Mouse (Mus musculus): ENCODE results near the gene Marveld2.
A peak's percentile ranks its signal among the peaks of the same experiment; 100 is the strongest.

Gene Marveld2

GRCm38 (mm10) chr13:100616181-100617087 lies at the start of gene Marveld2:
TSS of gene Marveld2 (minus strand) at chr13:100616971.
- DNase-seq (ENCODE audit: low spot score): no peak

GRCm38 (mm10) chr13:100659864-100660456 lies 43.2 kb upstream of the Marveld2 start:
- DNase-seq (ENCODE audit: low spot score): peak; percentile 85

DNA sequence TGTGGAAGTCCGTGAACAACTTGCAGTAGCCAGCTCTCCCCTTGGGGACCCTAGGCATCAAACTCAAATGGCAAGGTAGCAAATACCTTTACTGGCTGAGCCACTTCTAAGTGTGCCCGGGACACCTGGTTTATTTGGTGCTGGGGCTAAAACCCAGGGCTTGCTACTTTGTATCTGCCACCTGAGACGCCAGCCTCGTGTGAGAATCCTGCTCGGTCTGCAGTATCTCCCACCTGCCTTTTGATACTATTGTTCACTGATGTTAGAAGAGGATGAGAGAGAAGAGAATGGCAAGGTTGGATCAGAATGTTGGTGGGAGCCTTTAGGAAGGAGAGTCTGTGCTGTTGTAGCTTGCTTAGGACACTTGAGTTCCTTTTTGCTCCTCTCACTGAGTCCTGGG lies 41.3 kb upstream of the Marveld2 start:
- no peak for DNase-seq (ENCODE audit: low spot score)

DNA sequence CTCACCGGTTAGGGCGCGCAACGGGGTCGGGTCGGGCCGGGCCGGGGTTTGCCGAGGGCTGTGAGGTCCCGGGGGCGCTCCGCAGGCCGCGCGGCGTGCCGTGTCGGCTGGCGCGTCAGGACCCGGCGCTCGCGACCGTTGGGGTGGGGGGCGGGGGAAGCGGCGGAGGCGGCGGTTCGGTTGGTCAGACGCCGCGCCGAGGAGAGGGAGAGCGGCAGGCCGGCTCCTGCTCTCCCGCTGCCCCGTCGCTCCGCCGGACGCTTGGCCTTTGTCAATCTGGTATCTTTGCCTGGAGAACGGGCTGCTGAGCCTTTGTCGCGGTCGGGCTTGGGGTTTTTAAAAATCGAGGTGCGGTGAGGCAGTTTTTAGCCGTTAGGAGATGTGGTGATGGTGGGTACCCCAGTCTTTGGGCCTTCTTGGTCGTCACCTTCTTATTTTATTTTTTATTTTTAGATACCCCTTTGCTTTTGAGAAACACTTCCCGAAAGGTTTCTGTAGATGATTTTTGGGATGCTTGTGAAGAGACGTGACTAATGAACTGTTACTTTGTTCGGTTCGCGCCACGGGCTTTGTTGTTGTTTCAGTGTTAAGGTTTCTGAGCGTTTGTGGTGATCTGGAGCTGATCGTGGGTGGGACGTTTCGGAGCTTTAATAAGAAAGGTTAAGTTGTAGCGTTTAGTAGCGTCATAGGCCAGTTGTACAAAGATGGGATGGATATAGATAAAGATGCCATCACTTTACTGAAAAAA lies 34.8 kb upstream of the Marveld2 start, which contains the start of gene Taf9:
Gene Taf9 (plus strand): TSS at position 141 of the 748 bp plus-strand sequence.
- no peak for DNase-seq (ENCODE audit: low spot score)

DNA sequence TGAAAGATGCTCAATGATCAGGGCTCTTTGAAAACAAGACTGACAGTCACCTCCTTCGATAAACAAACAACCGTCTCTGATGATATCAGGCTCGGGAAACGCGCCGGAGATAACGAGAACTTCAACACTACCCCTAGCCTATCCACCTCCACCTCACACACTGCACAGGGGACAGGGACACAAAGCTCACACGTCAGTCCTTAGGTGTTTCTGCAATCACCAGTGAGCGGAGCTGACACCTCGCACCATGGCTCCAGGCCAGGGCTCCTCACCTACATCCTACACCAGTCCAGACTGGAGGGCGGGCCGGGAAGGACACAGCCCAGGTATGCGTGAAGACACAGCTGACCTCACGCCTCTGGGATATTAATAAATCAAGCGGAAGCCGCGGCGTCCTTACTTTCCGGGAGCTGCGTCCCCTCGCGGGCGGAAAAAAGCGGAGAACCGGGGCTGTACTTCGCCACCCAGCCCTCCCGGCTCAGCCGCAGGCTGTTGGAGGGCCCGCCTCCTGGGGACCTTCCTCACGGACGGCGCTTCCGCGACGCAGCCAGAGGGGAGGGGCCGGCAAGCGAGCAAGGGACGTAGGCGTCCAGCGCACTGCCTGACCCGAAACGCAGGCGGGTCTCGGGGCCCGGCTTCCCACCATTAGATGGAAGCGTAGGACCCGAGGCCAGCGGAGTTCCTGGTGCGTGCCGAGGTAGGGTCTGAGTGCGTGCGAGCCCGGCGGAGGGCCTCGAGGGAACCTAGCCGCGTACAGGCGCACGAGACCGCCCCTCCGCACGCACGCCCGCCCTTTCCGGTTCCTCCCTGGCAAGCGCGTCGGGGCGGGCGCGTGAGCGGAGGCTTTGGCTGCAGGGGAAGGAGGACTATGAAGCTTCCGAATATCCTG lies 34.0 kb upstream of the Marveld2 start, which contains the start of the genes Ak6 and Rad17:
Gene Ak6 (plus strand): TSS at position 430 of the 889 bp plus-strand sequence.
Gene Rad17 (minus strand): TSS at position 502 of the 889 bp plus-strand sequence.
- peak; percentile 98 for DNase-seq (ENCODE audit: low spot score)

DNA sequence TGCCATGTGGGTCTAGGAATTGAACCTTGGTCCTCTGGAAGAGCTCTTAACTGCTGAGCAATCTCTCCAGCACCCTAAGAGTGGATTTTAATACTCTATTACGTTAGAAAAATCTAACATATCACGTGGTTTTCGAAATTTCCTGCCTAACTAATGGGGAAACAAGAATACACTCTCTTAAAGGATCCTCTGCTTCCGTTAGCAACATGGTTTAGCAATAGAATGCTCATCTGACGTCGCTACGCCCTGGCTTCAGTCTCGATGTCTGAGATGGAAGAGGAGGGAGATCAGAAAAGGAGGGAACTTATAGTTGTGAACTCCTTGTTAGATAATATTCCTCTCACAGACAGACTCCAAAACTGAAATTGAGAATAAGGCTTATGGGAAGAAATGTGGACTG lies 31.5 kb upstream of the Marveld2 start:
- DNase-seq (ENCODE audit: low spot score): no peak

GRCm38 (mm10) chr13:100642471-100643209 lies 25.9 kb upstream of the Marveld2 start:
- no peak for DNase-seq (ENCODE audit: low spot score)

DNA sequence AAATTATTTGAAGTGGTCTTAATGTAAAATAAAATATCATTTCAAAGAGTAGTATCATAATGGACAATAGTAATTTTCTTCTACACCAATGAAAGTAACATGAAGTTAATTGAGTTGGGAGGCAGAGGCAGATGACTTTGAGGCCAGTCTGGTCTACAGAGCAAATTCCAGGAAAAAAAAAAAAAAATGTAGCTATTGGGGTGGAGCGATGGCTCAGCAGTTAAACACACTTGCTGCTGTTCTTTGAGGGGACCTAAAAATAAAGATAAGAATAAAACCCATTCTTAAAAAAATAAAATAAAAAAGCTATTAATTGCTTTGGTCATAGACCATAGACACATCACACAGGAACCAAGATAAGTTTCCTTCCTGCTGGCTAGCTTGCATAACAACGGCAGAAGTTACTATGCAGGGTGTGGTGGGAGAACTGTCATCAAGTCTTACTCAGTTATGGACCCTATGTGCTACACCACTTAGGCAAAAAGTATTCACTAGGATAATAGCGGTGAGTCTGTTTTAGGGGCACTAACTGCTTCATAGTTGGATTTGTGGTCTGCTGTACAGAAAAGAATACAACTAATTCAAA lies 17.4 kb upstream of the Marveld2 start:
- no peak for DNase-seq (ENCODE audit: low spot score)

DNA sequence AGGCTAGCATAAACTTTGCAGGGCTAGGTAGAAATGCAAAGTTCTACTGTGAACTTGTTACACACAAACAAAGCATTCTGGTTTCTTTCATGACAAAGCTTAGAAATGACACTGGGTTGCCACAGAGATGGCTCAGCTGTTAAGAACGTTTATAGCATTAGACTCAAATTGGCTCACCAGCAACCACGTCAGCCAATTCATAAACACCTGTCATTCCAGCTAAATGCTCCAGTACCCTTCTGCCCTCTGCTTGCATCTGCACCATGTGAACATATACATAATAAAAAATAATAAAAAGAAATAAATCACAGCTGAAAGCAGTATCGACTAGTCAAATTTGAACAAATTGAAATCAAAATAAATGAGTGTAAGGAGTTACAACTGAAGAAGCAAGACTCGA lies 5.5 kb upstream of the Marveld2 start:
- DNase-seq (ENCODE audit: low spot score): no peak

DNA sequence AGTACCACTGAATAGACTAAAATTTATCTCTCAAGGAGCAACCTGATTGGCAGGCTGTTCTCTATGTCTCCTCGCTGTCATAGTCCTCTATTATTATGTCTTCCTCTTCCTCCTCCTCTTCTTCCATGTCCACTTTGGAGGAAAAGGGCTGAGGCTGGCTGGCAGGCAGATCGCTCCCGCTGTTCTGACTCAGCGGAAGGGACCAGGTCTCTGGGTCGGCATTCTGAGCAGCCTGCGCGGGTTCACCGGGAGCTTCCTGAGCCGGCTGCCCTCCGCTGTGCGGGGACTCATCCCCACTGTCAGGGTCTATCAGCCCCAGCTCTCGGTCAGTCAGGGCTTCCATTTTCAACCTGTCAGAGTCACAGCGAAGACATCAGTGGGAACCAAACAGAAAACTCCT lies 812 bp upstream of the Marveld2 start:
- DNase-seq (ENCODE audit: low spot score): no peak

- DNase-seq (ENCODE audit: low spot score): no peak
These were observed 3.9 kb downstream of the Marveld2 start for GRCm38 (mm10) chr13:100612903-100613302.

DNA sequence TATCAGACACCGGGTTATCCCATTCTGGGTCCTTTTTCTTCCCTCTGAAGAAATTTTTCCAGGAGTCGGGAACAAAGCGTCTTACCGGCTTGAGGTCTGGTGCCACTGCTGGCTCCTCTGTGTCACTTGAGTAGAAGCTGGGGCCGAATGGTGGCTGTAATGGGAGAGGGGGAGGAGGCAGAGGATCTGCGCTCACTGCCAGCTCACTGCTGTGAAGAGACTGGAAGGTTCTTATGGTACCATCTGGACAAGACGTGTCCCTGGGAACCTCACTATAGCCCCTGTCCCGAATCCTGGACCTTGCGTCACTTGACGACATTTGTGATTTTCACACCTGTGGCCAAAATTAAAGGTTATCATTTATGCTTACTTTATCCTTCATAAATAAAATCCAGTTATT lies 4.5 kb downstream of the Marveld2 start:
- DNase-seq (ENCODE audit: low spot score): no peak

DNA sequence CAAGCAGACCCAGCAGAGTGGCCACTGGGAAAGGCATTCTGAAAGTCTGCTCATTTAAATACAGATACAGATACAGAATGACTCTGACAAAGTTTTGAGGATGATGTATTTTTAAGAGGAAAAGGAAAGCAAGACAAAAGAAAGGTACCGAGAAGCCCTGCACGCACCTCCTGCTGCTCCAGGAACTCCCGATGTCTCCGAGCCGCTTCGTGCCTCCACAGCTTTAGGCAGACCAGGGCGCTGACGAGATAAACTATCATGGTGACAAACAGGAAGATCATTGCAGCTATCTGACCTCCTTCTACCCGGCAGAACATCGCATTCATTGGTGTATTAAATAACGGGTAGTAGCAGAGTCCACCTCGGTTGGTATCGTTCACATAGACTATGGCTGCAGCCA lies 5.5 kb downstream of the Marveld2 start:
- no peak for DNase-seq (ENCODE audit: low spot score)

GRCm38 (mm10) chr13:100607756-100608155 lies 9.0 kb downstream of the Marveld2 start:
- DNase-seq (ENCODE audit: low spot score): no peak

- no peak for DNase-seq (ENCODE audit: low spot score)
These were observed 10.9 kb downstream of the Marveld2 start for GRCm38 (mm10) chr13:100605845-100606244.

DNA sequence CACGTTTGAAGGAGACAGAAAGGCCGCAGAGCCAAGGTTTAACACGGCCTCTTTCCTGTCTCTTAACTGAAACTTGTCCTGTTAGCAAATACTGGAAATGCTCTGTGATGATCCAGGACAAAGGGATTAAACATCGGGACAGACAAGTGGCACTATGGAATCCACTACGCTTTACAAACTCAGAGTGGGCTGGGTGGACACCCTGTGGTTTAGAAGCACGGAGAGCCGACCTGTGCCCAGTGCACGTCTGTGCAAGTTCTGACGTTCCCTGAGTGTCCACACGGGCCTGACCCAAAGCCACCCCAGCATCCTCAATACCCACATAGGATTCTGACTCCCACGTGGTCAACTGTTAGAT lies 13.1 kb downstream of the Marveld2 start:
- no peak for DNase-seq (ENCODE audit: low spot score)

DNA sequence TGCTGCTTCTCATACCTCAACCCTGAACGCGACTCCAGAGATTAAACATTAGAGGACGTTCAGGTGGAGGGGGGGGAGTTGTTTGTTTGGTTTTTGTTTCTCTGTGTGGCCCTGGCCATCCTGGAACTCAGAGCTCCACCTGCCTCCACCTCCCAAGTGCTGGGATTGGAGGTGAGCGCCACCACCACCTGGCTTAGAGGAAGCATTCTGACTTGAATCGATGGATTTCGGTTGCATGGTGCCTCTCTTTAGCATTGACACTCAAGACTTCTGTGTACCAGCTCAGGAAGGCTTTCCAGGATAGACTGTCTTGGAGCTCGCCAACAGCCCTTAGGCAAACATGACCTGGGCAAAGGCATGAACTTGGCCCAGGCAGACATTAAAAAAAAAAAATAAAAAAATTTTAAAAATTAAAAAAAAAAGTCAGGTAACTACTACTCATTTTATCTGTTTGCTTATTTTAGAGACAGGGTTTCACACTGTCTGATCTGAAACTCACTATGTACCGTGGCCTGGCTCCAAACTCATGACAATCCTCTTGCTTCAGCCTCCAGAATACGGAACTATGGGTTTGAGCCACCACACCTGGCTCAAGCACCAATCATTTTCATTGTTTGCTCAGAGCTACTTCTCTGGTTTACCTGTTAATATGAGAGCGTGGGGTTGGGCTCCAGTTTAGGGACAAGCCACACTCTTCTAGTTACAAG lies 13.6 kb downstream of the Marveld2 start:
- no peak for DNase-seq (ENCODE audit: low spot score)

GRCm38 (mm10) chr13:100602239-100602902 lies 14.4 kb downstream of the Marveld2 start:
- DNase-seq (ENCODE audit: low spot score): no peak

DNA sequence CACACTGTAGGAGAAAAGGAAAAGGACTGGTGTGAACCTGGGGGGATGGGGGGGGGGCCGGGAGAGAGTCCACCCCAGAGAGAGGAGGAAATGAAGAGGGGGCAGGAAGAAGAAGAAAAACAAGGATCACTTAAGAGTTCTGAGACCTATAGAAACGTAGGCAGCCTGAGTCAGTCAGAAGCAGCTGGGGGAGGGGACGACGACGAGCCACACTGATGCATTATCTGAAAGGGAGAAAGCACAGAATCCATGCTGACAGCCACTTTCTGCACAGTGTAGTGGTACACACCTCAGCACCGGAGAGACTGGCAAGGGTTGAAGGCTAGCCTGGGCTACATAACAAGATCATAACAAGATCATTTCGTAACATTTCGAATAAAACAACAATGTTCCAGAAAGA lies 15.7 kb downstream of the Marveld2 start:
- DNase-seq (ENCODE audit: low spot score): no peak

All from MN1 (cell line).